Mouse (Mus musculus) Patski (cell line): ENCODE data around the gene Rdm1. TPM values are rescaled to one million over a fixed set of nuclear protein-coding genes. Genes with fewer than 3 reads are reported as not detected.
A peak's percentile ranks its signal among the peaks of the same experiment; 100 is the strongest.
"Not testable (repeated sequence)": the region's sequence is repeated elsewhere in the genome, so short reads cannot be mapped to it uniquely, and the experiment has no call there.

ENCODE experiments used
- ATAC-seq: fragments of 100-300 bp; one replicate; pipeline ENCODE4 v1.8.0; 2021
- CTCF ChIA-PET: fragments of 350-600 bp; sonication (Branson Sonifier 250); formaldehyde crosslinking; loops from one replicate; lab custom pipeline; 2022; ENCODE audit warnings: inconsistent platforms; lab: Charles Lee
- POLR2A ChIA-PET: fragments of 350-600 bp; sonication (Branson Sonifier 250); formaldehyde crosslinking; loops from one replicate; lab custom pipeline; 2022; ENCODE audit warnings: antibody characterized with exemption, inconsistent platforms; lab: Charles Lee
- DNase-seq: peaks from one replicate; pipeline ENCODE4 v3.0.0-alpha.2; 2011; ENCODE audit warnings: low read depth, low spot score
- H3K27me3 ChIP-seq: fragments of 371-371 bp; one replicate; pipeline ENCODE4 v1.5.1; 2021
- CTCF ChIP-seq: fragments of 100-300 bp; IDR thresholded peaks from one replicate; pipeline ENCODE4 v1.5.1; 2021
- in situ Hi-C: fragments of 300-500 bp; cut with MboI; formaldehyde crosslinking; loops from 3 replicates; pipeline ENCODE4 v1.11.1; 2018; ENCODE audit warnings: low pct_unique_long_range_greater_than_20kb, mixed read lengths
- polyA plus RNA-seq: library from polyadenylated mRNA; unstranded; gene quantifications from one replicate; pipeline ENCODE4 v1.2.3, GENCODE M21; 2021

Gene Rdm1
- polyA plus RNA-seq, 1 experiment from 2014 or later, result 18.0 TPM

- ATAC-seq (no peak), DNase-seq (no peak)
- ChIA-PET POLR2A (interaction anchor here (0.6 kb wide), 1 partner anchor 68 kb away, joined by 5 read pairs; no protein-coding TSS in a partner anchor), CTCF (no interaction called here)
- in situ Hi-C loops, result no loop called here
- H3K27me3 ChIP-seq, result peaks cover 6% of the 10 kb centered on the region
- no peak for TF ChIP-seq CTCF
Observed at GRCm38 (mm10) chr11:101616948-101617767, 9.8 kb upstream of the Rdm1 start.

GRCm38 (mm10) chr11:101617849-101618248 lies 9.1 kb upstream of the Rdm1 start:
- DNase-seq (no peak), ATAC-seq (no peak)
- in situ Hi-C loops, result no loop called here
- ChIA-PET POLR2A (interaction anchor here (0.8 kb wide), 1 partner anchor 16 kb away, joined by 7 read pairs; no protein-coding TSS in a partner anchor), CTCF (no interaction called here)
- H3K27me3 ChIP-seq, result peaks cover 6% of the 10 kb centered on the region
- no peak for TF ChIP-seq CTCF

GRCm38 (mm10) chr11:101618596-101618995 lies 8.4 kb upstream of the Rdm1 start:
- ChIA-PET CTCF (no interaction called here), POLR2A (interaction anchor here (0.8 kb wide), 1 partner anchor 15 kb away, joined by 7 read pairs; no protein-coding TSS in a partner anchor)
- no peak for DNase-seq

GRCm38 (mm10) chr11:101620022-101620655 lies 6.9 kb upstream of the Rdm1 start:
- CTCF ChIA-PET, ATAC-seq, DNase-seq, POLR2A ChIA-PET, H3K27me3 ChIP-seq, in situ Hi-C loops: not testable (repeated sequence)

More at GRCm38 (mm10) chr11:101618596-101618995, 8.4 kb upstream of the Rdm1 start:
- in situ Hi-C loops, result no loop called here
- peaks cover 6% of the 10 kb centered on the region for H3K27me3 ChIP-seq
- no peak for ATAC-seq
- no peak for TF ChIP-seq CTCF

GRCm38 (mm10) chr11:101626649-101626994 lies 373 bp upstream of the Rdm1 start:
- CTCF ChIA-PET, result no interaction called here
- POLR2A ChIA-PET, result interaction anchor here (0.6 to 0.9 kb wide), 2 partner anchors 11 to 61 kb away, joined by 3 read pairs; no protein-coding TSS in a partner anchor
- no peak for TF ChIP-seq CTCF
- no peak for DNase-seq
- in situ Hi-C loops, result no loop called here
- no peaks in the 10 kb centered on the region for H3K27me3 ChIP-seq
- ATAC-seq, result no peak

- POLR2A ChIA-PET, result interaction anchor here (0.6 to 1.0 kb wide), 2 partner anchors 12 to 105 kb away, joined by 3 read pairs; partner anchors contain the start of gene Dhx8
- DNase-seq (peak; percentile 75), ATAC-seq (peak; percentile 36)
- H3K27me3 ChIP-seq, result no peaks in the 10 kb centered on the region
- CTCF ChIA-PET, result interaction anchor here (1.3 kb wide), 1 partner anchor 12 kb away, joined by 5 read pairs; no protein-coding TSS in a partner anchor
- TF ChIP-seq CTCF, result no peak
- in situ Hi-C loops, result no loop called here
Observed at GRCm38 (mm10) chr11:101627857-101628559, 1.0 kb downstream of the Rdm1 start.

- DNase-seq, POLR2A ChIA-PET, CTCF ChIA-PET, H3K27me3 ChIP-seq, ATAC-seq, in situ Hi-C loops: not testable (repeated sequence)
Observed at GRCm38 (mm10) chr11:101628733-101629417, 1.9 kb downstream of the Rdm1 start.

DNA sequence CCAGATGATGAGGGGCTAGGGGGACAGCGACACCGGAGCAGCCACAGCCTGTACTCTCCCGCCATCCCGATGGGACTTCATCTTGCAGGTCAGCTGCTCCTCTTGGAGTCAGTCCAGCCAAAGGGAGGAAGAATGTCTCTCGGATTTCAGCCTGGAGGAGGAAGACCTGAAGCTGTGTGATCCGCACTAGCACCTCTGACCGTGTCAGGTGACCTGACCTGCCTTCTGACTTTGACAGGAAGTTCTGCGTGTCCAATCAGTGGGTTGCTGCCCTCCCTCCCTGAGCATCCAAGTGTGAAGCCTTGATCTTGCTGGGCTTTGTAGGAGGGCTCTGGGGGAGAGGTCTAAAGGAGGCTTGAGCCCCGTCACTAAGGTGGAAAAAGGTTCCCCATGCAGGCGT lies 8.7 kb downstream of the Rdm1 start:
- ATAC-seq (no peak), DNase-seq (no peak)
- in situ Hi-C loops, result no loop called here
- no peaks in the 10 kb centered on the region for H3K27me3 ChIP-seq
- TF ChIP-seq CTCF, result no peak
- CTCF ChIA-PET, result no interaction called here
- POLR2A ChIA-PET, result interaction anchor here (0.6 to 0.7 kb wide), 2 partner anchors 20 to 226 kb away, joined by 3 read pairs; no protein-coding TSS in a partner anchor

DNA sequence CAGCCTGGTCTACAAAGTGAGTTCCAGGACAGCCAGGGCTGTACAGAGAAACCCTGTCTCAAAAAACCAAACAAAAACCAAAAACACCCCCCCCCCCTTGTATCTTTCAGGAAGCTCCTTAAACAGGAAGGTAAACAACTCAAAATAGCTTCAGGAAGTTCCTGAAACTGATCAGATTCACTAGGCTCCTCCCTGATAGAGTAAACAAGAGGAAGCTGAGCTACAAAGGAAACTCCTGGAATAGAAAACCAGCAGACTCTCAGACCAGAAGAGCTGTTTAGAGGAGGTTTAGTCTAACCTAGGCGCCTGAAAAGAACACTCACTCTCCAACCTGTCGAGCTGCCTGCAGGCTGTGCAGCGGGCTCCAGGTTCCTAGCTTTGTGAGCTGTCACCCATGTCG lies 12.8 kb downstream of the Rdm1 start:
- TF ChIP-seq CTCF, result no peak
- ATAC-seq (no peak), DNase-seq (no peak)
- ChIA-PET CTCF (interaction anchor here (0.9 to 1.7 kb wide), 3 partner anchors 9 to 92 kb away, joined by 3 to 5 read pairs (median 4); partner anchors contain the start of gene Rdm1), POLR2A (interaction anchor here (0.6 to 1.0 kb wide), 3 partner anchors 12 to 84 kb away, joined by 3 read pairs; partner anchors contain the start of gene Rdm1)
- no peaks in the 10 kb centered on the region for H3K27me3 ChIP-seq
- in situ Hi-C loops, result no loop called here

DNA sequence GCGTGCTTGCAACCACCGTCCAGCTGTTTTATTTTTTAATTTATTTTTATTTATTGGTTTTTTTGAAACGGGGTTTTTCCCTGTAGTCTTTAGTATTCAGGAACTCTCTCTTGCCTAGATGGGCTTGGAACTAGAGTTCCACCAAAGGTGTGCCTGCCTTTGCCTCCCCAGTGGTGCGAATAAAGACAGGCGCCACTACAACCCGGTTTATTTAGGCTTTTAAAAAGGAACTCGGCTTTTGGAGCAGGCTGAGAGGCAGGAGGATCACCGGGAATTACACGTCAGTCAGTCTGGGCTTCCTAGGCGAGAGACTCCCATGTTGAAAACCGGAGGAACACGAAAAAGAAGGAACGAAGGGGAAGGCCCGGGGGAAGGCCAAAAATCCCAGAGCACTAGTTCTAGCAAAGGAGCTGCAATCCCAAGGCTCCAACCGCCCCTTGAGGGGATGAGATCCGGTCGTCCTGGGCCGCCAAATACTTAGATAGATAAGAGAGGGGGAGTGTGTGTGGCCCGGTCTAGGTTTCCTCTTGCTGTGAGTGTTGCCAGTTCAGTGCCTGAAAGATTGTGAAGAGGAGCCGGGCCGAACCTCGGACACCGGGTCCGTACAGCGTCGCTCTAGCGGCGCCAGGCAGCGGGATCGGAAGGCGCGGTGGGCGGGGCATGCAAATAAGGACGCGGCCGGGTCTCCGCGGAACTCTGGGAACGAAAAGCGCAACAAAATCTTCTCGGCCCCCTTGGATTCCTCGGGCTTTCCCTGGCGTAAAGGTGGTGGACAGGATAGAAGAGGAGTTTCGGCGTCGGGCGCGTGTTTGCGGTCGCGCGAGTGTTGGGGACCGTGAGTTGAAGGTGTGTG lies 14.1 kb downstream of the Rdm1 start:
- CTCF ChIA-PET, POLR2A ChIA-PET: not testable (repeated sequence)

DNA sequence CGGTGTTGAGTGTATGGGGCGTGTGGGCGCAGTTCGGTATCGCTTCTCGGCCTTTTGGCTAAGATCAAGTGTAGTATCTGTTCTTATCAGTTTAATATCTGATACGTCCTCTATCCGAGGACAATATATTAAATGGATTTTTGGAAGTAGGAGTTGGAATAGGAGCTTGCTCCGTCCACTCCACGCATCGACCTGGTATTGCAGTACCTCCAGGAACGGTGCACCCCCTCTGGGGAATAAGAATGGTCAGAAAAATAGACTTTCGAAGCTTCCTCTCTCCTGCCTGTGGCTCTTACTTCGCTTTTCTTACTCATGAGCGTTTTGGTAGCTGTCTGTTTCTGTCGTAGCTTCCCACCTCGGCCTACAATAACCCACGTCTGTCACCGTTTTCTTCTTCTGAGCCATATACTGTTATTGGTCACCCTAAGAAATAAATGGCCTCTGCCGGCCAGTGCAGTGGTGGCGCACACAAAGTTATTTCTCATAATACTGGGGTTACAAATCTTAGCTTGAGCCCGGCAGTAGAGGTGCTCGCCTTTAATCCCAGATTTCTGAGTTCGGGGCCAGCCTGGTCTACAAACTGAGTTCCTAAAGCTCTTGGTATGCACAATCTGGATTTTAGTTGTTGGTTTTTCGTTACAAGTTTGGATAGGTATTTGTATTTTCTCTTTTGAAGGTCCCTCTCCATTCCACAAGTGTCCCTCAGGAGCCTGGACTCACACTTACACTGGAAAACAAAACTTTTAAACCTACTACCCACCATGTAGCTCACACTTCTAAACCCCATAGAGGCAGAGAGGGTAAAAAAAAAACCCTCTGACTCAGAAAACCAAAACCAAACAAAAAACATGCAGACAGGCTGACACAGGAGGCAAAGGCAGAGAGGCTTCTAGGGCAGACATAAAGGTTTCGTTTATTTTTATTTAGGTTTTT lies 15.0 kb downstream of the Rdm1 start:
- ChIA-PET CTCF (interaction anchor here (1.3 kb wide), 1 partner anchor 46 kb away, joined by 3 read pairs; no protein-coding TSS in a partner anchor), POLR2A (interaction anchor here (0.6 to 0.9 kb wide), 3 partner anchors 8 to 278 kb away, joined by 3 to 5 read pairs (median 3); no protein-coding TSS in a partner anchor)
- ATAC-seq, result peak; percentile 48
- H3K27me3 ChIP-seq, DNase-seq, in situ Hi-C loops: not testable (repeated sequence)

More for the DNA sequence above, 14.1 kb downstream of the Rdm1 start:
- DNase-seq, H3K27me3 ChIP-seq, ATAC-seq, in situ Hi-C loops: not testable (repeated sequence)
